Mouse (Mus musculus): ENCODE measurements around the gene Slc44a4. TPM values are rescaled to one million over a fixed set of nuclear protein-coding genes. Genes with fewer than 3 reads are reported as not detected.

The Slc44a4 gene
- polyA plus RNA-seq, 1 experiment, result 0.52 TPM

DNA sequence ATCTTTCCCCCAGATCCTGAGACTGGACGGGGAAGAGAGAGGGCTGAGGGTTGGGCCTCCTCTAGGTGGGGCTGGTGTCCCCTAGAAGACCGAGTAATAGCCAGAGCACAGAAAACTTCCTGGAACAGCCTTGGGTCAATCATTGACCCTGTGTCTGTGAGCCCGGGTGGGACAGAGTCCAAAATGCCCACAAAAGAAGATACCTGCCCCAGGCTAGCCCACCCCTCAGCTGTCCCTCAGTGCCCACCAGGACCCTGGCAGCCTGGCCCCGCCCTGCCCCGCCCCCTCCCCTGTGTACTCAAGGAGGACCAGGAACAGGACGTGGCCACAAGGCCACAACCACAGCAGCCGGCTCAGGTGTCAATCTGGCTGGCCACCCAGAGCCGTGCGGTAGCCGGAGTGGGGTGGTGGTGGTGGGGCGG lies 1.2 kb downstream of the Slc44a4 start:
- Histone ChIP-seq H3K27me3 (ENCODE audit: control insufficient read depth, insufficient read depth, low read length) (no peaks in the 10 kb centered on the region), H3K4me1 (ENCODE audit: control insufficient read depth, insufficient read depth, low read length) (peaks cover 13% of the 10 kb centered on the region), H3K36me3 (ENCODE audit: control insufficient read depth, insufficient read depth, low read length) (no peaks in the 10 kb centered on the region; the same call in 1 of the 2 replicates), H3K4me3 (ENCODE audit: control insufficient read depth, low read depth, low read length) (no peak overlapping the region), H3K27ac (ENCODE audit: control insufficient read depth, insufficient read depth, low read depth, low read length) (no peak overlapping the region)
- no peak for TF ChIP-seq CTCF (IDR thresholded peaks at IDR 0.05; ENCODE audit: control insufficient read depth, insufficient read depth, insufficient replicate concordance, low read depth, low read length)
- TF ChIP-seq POLR2A (IDR thresholded peaks at IDR 0.05; ENCODE audit: control insufficient read depth, low read depth, low read length), result no peak

- Histone ChIP-seq H3K36me3 (ENCODE audit: control insufficient read depth, insufficient read depth, low read length) (no peaks in the 10 kb centered on the region), H3K27me3 (ENCODE audit: control insufficient read depth, insufficient read depth, low read length) (no peaks in the 10 kb centered on the region), H3K4me1 (ENCODE audit: control insufficient read depth, insufficient read depth, low read length) (peaks cover 13% of the 10 kb centered on the region), H3K27ac (ENCODE audit: control insufficient read depth, insufficient read depth, low read depth, low read length) (no peak overlapping the region), H3K4me3 (ENCODE audit: control insufficient read depth, low read depth, low read length) (no peak overlapping the region)
- TF ChIP-seq CTCF (IDR thresholded peaks at IDR 0.05; ENCODE audit: control insufficient read depth, insufficient read depth, insufficient replicate concordance, low read depth, low read length) (no peak), POLR2A (IDR thresholded peaks at IDR 0.05; ENCODE audit: control insufficient read depth, low read depth, low read length) (no peak)
Observed at GRCm38 (mm10) chr17:34916316-34916715, 2.0 kb downstream of the Slc44a4 start.

- peaks cover 13% of the 10 kb centered on the region for H3K4me1 ChIP-seq (ENCODE audit: control insufficient read depth, insufficient read depth, low read length)
- H3K36me3 ChIP-seq (ENCODE audit: control insufficient read depth, insufficient read depth, low read length), result no peaks in the 10 kb centered on the region
- H3K27me3 ChIP-seq (ENCODE audit: control insufficient read depth, insufficient read depth, low read length), result no peaks in the 10 kb centered on the region
- no peak overlapping the region for H3K27ac ChIP-seq (ENCODE audit: control insufficient read depth, insufficient read depth, low read depth, low read length)
- H3K4me3 ChIP-seq (ENCODE audit: control insufficient read depth, low read depth, low read length), result no peak overlapping the region
- TF ChIP-seq CTCF (IDR thresholded peaks at IDR 0.05; ENCODE audit: control insufficient read depth, insufficient read depth, insufficient replicate concordance, low read depth, low read length) (no peak), POLR2A (IDR thresholded peaks at IDR 0.05; ENCODE audit: control insufficient read depth, low read depth, low read length) (no peak)
Observed at GRCm38 (mm10) chr17:34917188-34917587, 2.9 kb downstream of the Slc44a4 start.

DNA sequence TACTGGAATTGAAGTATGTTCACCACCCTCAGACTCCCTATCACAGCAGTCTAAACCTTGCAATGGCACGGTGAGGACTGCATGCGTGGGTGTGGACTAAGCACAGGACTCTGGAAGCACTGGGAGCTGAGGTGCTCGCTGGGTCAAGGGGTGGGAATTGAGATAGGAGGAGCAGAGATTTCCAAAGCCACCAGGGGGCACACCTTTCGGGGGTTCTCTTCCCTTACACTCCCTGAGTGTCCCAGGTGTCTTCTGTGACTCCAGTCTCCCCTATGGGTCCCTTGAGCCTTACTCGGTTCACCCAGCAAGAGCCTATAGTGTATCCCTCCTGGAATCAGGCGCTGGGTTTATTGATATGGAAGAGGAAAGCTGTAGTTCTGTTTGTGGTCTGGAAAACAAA lies 8.7 kb downstream of the Slc44a4 start:
- no peaks in the 10 kb centered on the region; the same call in 1 of the 2 replicates for H3K4me1 ChIP-seq (ENCODE audit: control insufficient read depth, insufficient read depth, low read length)
- H3K27me3 ChIP-seq (ENCODE audit: control insufficient read depth, insufficient read depth, low read length), result no peaks in the 10 kb centered on the region
- no peaks in the 10 kb centered on the region for H3K36me3 ChIP-seq (ENCODE audit: control insufficient read depth, insufficient read depth, low read length)
- no peak overlapping the region for H3K27ac ChIP-seq (ENCODE audit: control insufficient read depth, insufficient read depth, low read depth, low read length)
- TF ChIP-seq POLR2A (IDR thresholded peaks at IDR 0.05; ENCODE audit: control insufficient read depth, low read depth, low read length), result no peak
- no peak overlapping the region for H3K4me3 ChIP-seq (ENCODE audit: control insufficient read depth, low read depth, low read length)

DNA sequence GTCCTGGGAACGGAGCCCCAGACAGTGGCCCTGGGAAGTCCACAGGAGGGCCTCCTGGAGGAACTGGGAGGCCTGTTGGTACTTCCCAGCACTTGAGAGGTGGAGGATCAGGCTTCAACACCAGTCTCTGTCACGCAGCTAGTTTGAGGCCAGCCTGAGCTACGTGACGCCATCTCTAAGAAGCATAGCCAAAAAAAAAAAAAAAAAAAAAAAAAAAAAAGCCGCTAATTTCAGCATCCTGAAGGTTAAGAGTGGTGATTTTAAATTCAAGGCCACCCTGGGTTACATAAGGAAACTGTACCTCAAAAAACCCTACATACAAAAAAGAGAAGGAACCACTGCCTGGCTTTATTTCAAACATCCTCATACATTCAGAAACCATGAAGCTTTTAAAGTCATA lies 10.0 kb downstream of the Slc44a4 start:
- H3K27ac ChIP-seq (ENCODE audit: control insufficient read depth, insufficient read depth, low read depth, low read length), result no peak overlapping the region
- TF ChIP-seq CTCF (IDR thresholded peaks at IDR 0.05; ENCODE audit: control insufficient read depth, insufficient read depth, insufficient replicate concordance, low read depth, low read length), result no peak
- no peak for TF ChIP-seq POLR2A (IDR thresholded peaks at IDR 0.05; ENCODE audit: control insufficient read depth, low read depth, low read length)
- H3K4me3 ChIP-seq (ENCODE audit: control insufficient read depth, low read depth, low read length), result no peak overlapping the region
- no peaks in the 10 kb centered on the region; the same call in 1 of the 2 replicates for H3K4me1 ChIP-seq (ENCODE audit: control insufficient read depth, insufficient read depth, low read length)
- H3K27me3 ChIP-seq (ENCODE audit: control insufficient read depth, insufficient read depth, low read length), result no peaks in the 10 kb centered on the region
- no peaks in the 10 kb centered on the region for H3K36me3 ChIP-seq (ENCODE audit: control insufficient read depth, insufficient read depth, low read length)

DNA sequence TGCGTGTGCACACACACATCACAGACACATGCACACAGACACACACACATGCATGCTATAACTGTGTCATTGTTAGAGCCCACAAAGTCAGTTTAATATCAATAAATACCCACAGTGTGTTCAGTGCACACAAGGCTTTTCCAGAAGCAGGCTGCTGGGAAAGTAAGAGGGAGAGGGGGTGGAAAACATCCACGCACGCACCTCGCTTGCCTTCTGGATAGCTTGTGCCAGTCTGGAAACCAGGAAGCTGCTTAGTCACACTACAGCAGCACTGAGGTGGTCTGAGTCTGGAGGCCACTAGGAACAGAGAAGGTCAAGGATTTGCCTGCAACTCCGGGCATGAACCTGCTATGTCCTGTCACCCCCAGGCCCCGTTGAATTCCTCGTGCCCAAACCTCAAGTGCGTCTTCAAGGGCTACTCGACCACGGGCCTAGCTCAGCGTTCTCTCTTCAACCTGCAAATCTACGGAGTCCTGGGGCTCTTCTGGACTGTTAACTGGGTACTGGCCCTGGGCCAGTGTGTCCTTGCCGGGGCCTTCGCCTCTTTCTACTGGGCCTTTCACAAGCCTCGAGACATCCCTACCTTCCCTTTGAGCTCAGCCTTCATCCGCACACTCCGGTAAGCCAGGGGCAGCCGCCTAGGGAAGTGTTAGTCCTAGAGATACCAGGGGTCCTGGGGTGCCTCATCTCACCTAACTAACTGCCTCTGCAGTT lies 13.2 kb downstream of the Slc44a4 start:
- H3K27ac ChIP-seq (ENCODE audit: control insufficient read depth, insufficient read depth, low read depth, low read length), result no peak overlapping the region
- H3K4me1 ChIP-seq (ENCODE audit: control insufficient read depth, insufficient read depth, low read length), result peaks cover 13% of the 10 kb centered on the region
- no peak for TF ChIP-seq CTCF (IDR thresholded peaks at IDR 0.05; ENCODE audit: control insufficient read depth, insufficient read depth, insufficient replicate concordance, low read depth, low read length)
- TF ChIP-seq POLR2A (IDR thresholded peaks at IDR 0.05; ENCODE audit: control insufficient read depth, low read depth, low read length), result no peak
- no peaks in the 10 kb centered on the region for H3K36me3 ChIP-seq (ENCODE audit: control insufficient read depth, insufficient read depth, low read length)
- H3K4me3 ChIP-seq (ENCODE audit: control insufficient read depth, low read depth, low read length), result no peak overlapping the region
- no peaks in the 10 kb centered on the region for H3K27me3 ChIP-seq (ENCODE audit: control insufficient read depth, insufficient read depth, low read length)

DNA sequence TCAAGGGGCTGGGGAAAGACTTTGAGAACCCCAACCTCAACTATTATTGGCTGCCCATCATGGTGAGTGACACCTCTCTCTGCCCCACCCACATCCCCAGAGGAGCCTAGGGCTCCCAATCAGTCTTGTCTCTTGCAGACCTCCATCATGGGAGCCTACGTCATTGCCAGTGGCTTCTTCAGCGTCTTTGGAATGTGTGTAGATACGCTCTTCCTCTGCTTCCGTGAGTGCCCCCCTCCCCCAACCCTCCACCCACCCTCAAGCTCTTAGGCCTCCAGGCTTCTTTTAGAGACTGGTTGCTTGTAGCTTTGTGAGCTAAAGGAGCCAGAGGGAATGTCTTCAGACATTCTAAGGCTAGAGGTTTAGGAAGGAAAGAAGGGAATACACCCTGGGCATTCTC lies 14.6 kb downstream of the Slc44a4 start:
- Histone ChIP-seq H3K4me1 (ENCODE audit: control insufficient read depth, insufficient read depth, low read length) (peaks cover 14% of the 10 kb centered on the region), H3K4me3 (ENCODE audit: control insufficient read depth, low read depth, low read length) (no peak overlapping the region), H3K27ac (ENCODE audit: control insufficient read depth, insufficient read depth, low read depth, low read length) (no peak overlapping the region), H3K27me3 (ENCODE audit: control insufficient read depth, insufficient read depth, low read length) (no peaks in the 10 kb centered on the region), H3K36me3 (ENCODE audit: control insufficient read depth, insufficient read depth, low read length) (no peaks in the 10 kb centered on the region)
- TF ChIP-seq POLR2A (IDR thresholded peaks at IDR 0.05; ENCODE audit: control insufficient read depth, low read depth, low read length) (no peak), CTCF (IDR thresholded peaks at IDR 0.05; ENCODE audit: control insufficient read depth, insufficient read depth, insufficient replicate concordance, low read depth, low read length) (no peak)
